Mouse (Mus musculus) liver, embryonic 15.5 days (tissue): ENCODE measurements around the gene Cenpv. TPM values are rescaled to one million over a fixed set of nuclear protein-coding genes. Genes with fewer than 3 reads are reported as not detected.

Source experiments
- ATAC-seq: fragments of 200-750 bp; cut with Nextera tagmentation; 2 replicates; pipeline ENCODE4 v1.8.0; 2017; ENCODE audit warnings: moderate number of reproducible peaks, mild to moderate bottlenecking, moderate library complexity; ENCODE audit not compliant: insufficient read depth
- H3K27ac ChIP-seq: fragments of 300-500 bp; sonication (generic); replicated peaks from 2 replicates; pipeline ENCODE4 v1.5.1; 2015; ENCODE audit warnings: mild to moderate bottlenecking, inconsistent platforms
- H3K27me3 ChIP-seq: fragments of 300-500 bp; sonication (generic); 2 replicates; pipeline ENCODE4 v1.6.1; 2015; ENCODE audit warnings: mild to moderate bottlenecking, inconsistent platforms
- H3K36me3 ChIP-seq: fragments of 300-500 bp; sonication (generic); replicated peaks from 2 replicates; pipeline ENCODE4 v1.6.1; 2015; ENCODE audit warnings: moderate library complexity, mild to moderate bottlenecking, inconsistent platforms
- H3K4me1 ChIP-seq: fragments of 300-500 bp; sonication (generic); replicated peaks from 2 replicates; pipeline ENCODE4 v1.6.1; 2015; ENCODE audit warnings: inconsistent platforms
- H3K4me2 ChIP-seq: fragments of 300-500 bp; sonication (generic); 2 replicates; pipeline ENCODE4 v1.6.1; 2015; ENCODE audit warnings: moderate library complexity, mild to moderate bottlenecking, inconsistent platforms
- H3K4me3 ChIP-seq: fragments of 300-500 bp; sonication (generic); replicated peaks from 2 replicates; pipeline ENCODE4 v1.5.1; 2015; ENCODE audit warnings: mild to moderate bottlenecking, inconsistent platforms
- H3K9ac ChIP-seq: fragments of 300-500 bp; sonication (generic); 2 replicates; pipeline ENCODE4 v1.6.1; 2015; ENCODE audit warnings: moderate library complexity, mild to moderate bottlenecking, inconsistent platforms
- H3K9me3 ChIP-seq: fragments of 300-500 bp; sonication (generic); replicated peaks from 2 replicates; pipeline ENCODE4 v1.6.1; 2016; ENCODE audit warnings: inconsistent platforms
- WGBS: fragments of 180-500 bp; shearing (Covaris S2); methylation state at CpG from one replicate; pipeline ENCODE4 v1.1.7; 2015; ENCODE audit warnings: mixed read lengths; ENCODE audit not compliant: insufficient replicate concordance; 5-methylcytosine and 5-hydroxymethylcytosine counted together
- polyA plus RNA-seq: library from polyadenylated mRNA; unstranded; fragments of >200 nt; fragmentation: Nextera tagmentation; extraction: Ambion mirVana; gene quantifications from 2 replicates; pipeline ENCODE4 v1.2.1, GENCODE M21; 2015

Cenpv gene
- polyA plus RNA-seq, 1 experiment from 2014 or later = 14.4 TPM

DNA sequence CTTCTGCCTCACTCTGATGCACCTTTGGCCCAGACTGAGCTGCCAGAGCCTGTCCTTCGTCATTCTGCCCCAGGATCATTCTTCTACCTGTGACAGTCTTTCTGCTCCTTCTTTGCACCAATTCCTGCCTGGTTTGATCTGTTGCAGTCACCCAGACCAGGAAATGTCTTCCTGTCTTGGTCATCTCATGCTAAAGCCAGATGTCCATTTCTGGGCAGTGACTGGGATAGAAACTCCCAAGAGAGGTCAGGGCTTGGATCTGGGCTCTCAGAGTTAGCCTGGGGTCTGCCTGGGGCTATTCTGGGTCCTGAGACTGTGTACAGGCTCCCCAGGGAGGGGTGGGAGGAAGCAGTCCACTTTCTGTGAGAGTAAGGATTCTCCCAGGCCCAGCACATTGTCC is 27.1 kb upstream of the Cenpv start:
- H3K9me3 ChIP-seq = no peaks in the 10 kb centered on the region
- H3K9ac ChIP-seq = no peak overlapping the region
- WGBS = 41% methylated on average over 1 of the region's 1 CpGs

DNA sequence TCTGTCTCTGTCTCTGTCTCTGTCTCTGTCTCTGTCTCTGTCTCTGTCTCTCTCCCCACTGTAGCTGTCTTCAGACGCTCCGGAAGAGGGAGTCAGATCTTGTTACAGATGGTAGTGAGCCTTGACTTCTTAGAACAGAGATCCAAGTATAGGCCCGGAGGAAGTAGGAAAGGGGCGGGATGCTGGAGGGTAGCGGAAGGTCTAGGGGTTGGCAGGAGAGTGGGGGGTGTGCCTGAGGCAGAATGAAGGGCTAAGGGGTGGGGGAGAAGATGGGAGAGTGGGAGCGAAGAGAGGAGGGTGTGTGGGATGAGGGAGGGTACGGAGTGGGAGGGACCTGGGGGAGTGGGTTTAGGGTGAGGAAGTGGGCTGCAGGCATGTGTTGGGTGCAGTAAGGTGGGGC is 26.7 kb upstream of the Cenpv start:
- peaks cover 3% of the 10 kb centered on the region; the same call in 1 of the 2 replicates for H3K4me1 ChIP-seq
- H3K27ac ChIP-seq = no peak overlapping the region
- no peak overlapping the region for H3K4me2 ChIP-seq
- no peaks in the 10 kb centered on the region for H3K9me3 ChIP-seq
- no peaks in the 10 kb centered on the region for H3K36me3 ChIP-seq
- H3K9ac ChIP-seq = no peak overlapping the region
- no peak for ATAC-seq
- no peak overlapping the region for H3K4me3 ChIP-seq
- WGBS = 61% methylated on average over 7 of the region's 7 CpGs
- no peaks in the 10 kb centered on the region for H3K27me3 ChIP-seq

More for the DNA sequence above, 27.1 kb upstream of the Cenpv start:
- no peak overlapping the region for H3K4me3 ChIP-seq
- no peak for ATAC-seq
- no peak overlapping the region for H3K27ac ChIP-seq
- no peaks in the 10 kb centered on the region for H3K36me3 ChIP-seq
- H3K4me2 ChIP-seq = no peak overlapping the region
- H3K4me1 ChIP-seq = 0 out of 2 replicates have a peak, but pooled peaks cover 3% of the 10 kb centered on the region
- no peaks in the 10 kb centered on the region for H3K27me3 ChIP-seq

DNA sequence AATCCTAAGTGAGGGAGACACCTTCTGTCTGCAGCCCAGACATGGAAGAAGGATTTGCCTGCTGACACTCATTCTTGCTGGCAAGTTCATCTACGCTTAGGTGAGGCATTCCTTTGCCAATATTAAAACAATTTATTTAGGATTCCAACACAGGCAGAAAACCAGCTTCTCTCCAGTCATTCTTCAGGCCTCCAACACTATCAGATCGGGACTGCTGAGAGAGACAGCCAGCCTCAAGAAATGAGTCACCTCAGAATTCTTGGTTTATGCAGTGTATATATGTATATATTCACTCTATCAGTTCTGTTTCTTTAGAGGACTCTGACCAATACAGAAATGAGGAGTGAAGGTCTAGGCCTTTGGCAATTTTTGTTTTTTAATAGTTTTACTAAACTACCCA is 24.5 kb upstream of the Cenpv start:
- no peak overlapping the region for H3K4me3 ChIP-seq
- 66% methylated on average over 2 of the region's 2 CpGs for WGBS
- no peak overlapping the region for H3K4me2 ChIP-seq
- ATAC-seq = no peak
- no peak overlapping the region for H3K9ac ChIP-seq
- no peaks in the 10 kb centered on the region for H3K36me3 ChIP-seq
- peaks cover 16% of the 10 kb centered on the region for H3K4me1 ChIP-seq
- peaks cover 5% of the 10 kb centered on the region; the same call in 1 of the 2 replicates for H3K27me3 ChIP-seq
- no peak overlapping the region for H3K27ac ChIP-seq
- no peaks in the 10 kb centered on the region for H3K9me3 ChIP-seq

DNA sequence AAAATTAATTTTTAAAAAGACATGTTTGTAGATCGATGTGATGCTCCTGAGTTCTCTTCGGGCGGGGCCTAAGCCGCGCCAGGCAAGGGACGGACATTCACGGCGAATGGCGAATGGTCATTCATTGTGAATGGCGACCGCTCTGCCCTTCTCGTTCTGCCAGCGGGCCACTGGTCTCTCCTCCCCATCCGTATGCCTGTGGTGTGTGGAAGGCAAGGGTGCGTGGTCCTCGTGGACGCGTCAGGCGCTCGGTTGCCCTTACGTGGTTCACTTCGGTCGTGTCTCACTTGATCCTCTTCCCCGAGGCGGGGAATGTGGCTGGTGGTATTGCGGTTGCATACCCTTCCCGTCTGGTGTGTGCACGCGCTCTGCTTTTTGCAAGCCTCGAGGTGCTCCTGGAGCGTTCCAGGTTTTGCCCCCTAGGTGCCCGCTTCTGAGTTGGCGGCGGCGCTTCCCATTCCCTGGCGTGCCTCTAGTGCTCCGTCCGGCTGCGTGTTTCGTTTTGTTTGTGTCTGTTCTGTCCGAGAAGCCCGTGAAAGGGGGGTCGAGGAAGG is 21.5 kb upstream of the Cenpv start:
- WGBS = 28% methylated on average over 43 of the region's 43 CpGs
- Histone ChIP-seq H3K4me3 (peak overlapping the region; percentile 50), H3K9me3 (no peaks in the 10 kb centered on the region), H3K27ac (no peak overlapping the region), H3K36me3 (peaks cover 4% of the 10 kb centered on the region), H3K4me1 (peaks cover 20% of the 10 kb centered on the region), H3K9ac (peak overlapping the region; percentile 18; the same call in 1 of the 2 replicates), H3K4me2 (peak overlapping the region; percentile 81), H3K27me3 (peaks cover 5% of the 10 kb centered on the region; the same call in 1 of the 2 replicates)
- no peak for ATAC-seq

DNA sequence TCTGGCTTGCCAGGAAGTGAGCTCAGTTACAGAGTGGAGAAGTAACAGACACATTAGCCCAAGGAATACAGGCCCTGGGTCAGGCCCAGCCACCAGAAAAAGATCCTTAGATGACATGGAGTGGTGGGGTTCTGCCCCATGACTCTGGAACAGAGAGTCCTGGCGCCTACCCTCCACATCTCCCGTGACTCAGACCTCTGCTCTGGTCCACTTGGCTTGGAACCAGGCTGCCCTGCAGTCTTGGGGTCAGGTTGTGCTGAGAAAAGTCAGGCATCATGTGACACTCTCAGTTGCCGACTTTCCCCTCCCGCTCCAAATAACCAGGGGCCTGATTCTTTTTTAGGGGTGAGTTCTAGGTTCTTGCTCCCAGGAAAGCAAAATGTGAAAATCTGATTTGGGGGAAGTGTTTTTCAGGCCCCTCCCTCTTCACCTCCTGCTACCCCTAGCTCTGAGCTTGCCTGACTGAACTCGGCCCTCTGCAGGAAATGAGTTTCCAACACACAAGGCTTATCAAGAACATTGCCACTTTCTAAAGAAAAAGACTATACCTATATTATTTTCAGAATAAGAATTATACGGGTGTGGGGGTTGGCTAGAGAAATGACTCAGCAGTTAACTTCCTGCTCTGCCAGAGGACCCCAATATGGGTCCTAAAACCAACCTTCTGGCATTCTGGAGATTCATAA is 20.0 kb upstream of the Cenpv start:
- H3K27ac ChIP-seq = no peak overlapping the region
- WGBS = 39% methylated on average over 6 of the region's 6 CpGs
- H3K4me3 ChIP-seq = no peak overlapping the region
- H3K4me2 ChIP-seq = no peak overlapping the region
- no peaks in the 10 kb centered on the region for H3K9me3 ChIP-seq
- H3K9ac ChIP-seq = no peak overlapping the region
- H3K36me3 ChIP-seq = peaks cover 18% of the 10 kb centered on the region
- H3K4me1 ChIP-seq = peaks cover 34% of the 10 kb centered on the region
- peaks cover 5% of the 10 kb centered on the region; the same call in 1 of the 2 replicates for H3K27me3 ChIP-seq
- ATAC-seq = no peak

DNA sequence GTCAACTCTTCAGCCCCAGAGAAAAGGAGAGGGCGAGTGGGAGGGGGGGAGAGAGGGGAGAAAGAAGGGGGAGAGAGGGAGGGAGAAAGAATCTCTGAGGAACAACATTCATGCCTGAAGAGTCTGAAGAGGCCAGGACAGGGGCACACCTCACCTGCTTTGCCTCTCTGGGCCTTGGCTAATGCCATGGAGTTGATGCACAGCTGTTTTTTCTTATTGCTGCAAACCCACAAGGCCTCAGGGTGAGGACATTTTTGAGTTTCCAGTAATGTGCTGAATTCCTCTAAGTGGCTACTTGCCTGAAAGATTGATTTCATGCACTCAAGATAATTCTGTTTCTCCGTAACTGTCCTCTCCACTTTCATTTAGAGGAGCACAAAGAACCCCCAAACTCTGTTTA is 19.1 kb upstream of the Cenpv start:
- 61% methylated on average over 2 of the region's 2 CpGs for WGBS
- Histone ChIP-seq H3K36me3 (peaks cover 28% of the 10 kb centered on the region), H3K27me3 (peaks cover 5% of the 10 kb centered on the region; the same call in 1 of the 2 replicates), H3K4me3 (no peak overlapping the region), H3K9ac (no peak overlapping the region), H3K9me3 (no peaks in the 10 kb centered on the region), H3K4me1 (peaks cover 43% of the 10 kb centered on the region), H3K4me2 (no peak overlapping the region), H3K27ac (no peak overlapping the region)
- ATAC-seq = no peak

DNA sequence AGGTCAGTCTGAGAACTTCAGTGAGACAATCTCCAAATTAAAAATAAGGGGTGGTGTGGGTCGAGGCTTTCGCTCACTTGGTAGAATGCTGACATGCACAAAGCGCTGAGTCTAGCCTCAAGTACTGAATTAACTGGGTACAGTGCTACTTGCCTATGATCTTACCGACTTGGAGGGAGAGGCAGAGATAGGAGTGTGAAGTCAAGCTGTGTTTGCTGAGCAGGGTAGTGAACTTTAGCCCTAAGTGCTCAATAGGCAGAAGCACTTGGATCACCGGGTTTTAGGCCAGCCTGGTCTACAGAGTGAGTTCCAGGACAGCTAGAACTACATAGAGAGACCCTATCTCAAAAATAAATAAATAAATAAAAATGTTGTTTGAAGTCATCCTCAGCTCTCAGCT is 18.1 kb upstream of the Cenpv start:
- Histone ChIP-seq H3K4me1 (peaks cover 44% of the 10 kb centered on the region), H3K4me2 (no peak overlapping the region), H3K27ac (0 out of 2 replicates have a peak overlapping the region, but pooled peaks have one; percentile 4), H3K27me3 (peaks cover 5% of the 10 kb centered on the region; the same call in 1 of the 2 replicates), H3K36me3 (peaks cover 30% of the 10 kb centered on the region), H3K9ac (no peak overlapping the region), H3K9me3 (no peaks in the 10 kb centered on the region), H3K4me3 (no peak overlapping the region)
- 68% methylated on average over 5 of the region's 5 CpGs for WGBS
- ATAC-seq = no peak

DNA sequence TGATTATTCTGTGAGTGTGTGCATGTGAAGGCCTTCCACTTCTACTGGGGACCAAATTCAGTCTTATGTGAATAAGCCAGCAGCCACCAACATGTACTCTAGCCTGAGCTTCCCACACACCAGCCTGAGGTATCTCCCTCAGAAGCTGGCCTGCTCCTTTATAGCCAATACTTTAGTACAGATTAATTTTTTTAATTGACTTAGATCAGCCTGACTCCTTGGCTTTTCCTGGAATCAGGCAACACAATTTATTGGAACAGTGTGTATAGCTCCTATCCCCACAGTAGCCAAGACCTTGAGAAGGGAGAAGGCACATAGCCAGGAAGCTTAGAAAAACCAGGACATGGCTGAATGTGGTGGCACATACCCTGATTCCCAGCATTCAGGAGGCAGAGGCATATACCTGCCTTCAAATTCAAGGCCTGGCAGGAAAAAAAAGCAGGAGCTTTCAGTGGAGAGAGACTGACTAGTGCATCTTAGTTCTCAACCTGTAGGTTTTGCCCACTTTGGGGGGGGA is 16.9 kb upstream of the Cenpv start:
- H3K36me3 ChIP-seq = peaks cover 30% of the 10 kb centered on the region
- H3K4me2 ChIP-seq = no peak overlapping the region
- H3K27ac ChIP-seq = 0 out of 2 replicates have a peak overlapping the region, but pooled peaks have one; percentile 45
- H3K4me3 ChIP-seq = 0 out of 2 replicates have a peak overlapping the region, but pooled peaks have one; percentile 59
- H3K4me1 ChIP-seq = peaks cover 44% of the 10 kb centered on the region
- no peaks in the 10 kb centered on the region for H3K9me3 ChIP-seq
- H3K27me3 ChIP-seq = peaks cover 5% of the 10 kb centered on the region; the same call in 1 of the 2 replicates
- no peak overlapping the region for H3K9ac ChIP-seq
- no peak for ATAC-seq

DNA sequence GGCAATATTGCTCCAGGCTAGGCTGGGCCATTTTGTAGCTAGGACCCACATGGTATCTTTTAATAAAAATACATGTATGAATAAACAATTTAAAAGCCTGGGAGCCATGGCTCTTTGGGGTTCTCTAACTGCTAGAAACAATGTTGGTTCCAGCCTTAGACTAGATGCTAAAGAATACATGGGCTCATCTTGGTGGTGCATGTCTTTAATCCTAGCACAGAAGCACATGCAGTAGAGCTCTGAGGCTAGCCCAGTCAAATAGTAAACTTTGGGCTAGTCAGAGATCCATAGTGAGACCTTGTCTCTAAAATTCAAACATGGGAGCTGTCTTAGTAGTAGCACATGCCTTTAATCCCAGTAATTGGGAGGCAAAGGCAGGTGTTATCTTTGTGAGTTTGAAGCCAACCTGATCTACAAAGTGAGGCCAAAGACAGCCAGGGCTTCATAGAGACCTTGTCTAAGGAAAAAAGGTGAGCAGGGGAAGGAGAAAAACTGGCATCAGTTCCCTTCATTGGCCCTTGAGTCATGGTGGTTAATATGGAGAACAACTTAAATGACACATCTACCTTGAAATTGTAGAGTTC is 16.0 kb upstream of the Cenpv start:
- H3K4me2 ChIP-seq = peak overlapping the region; percentile 72
- no peak for ATAC-seq
- H3K9me3 ChIP-seq = no peaks in the 10 kb centered on the region
- peak overlapping the region; percentile 45; the same call in 1 of the 2 replicates for H3K27ac ChIP-seq
- peaks cover 44% of the 10 kb centered on the region for H3K4me1 ChIP-seq
- H3K9ac ChIP-seq = no peak overlapping the region
- H3K36me3 ChIP-seq = peaks cover 30% of the 10 kb centered on the region
- H3K4me3 ChIP-seq = peak overlapping the region; percentile 59
- peaks cover 4% of the 10 kb centered on the region; the same call in 1 of the 2 replicates for H3K27me3 ChIP-seq

DNA sequence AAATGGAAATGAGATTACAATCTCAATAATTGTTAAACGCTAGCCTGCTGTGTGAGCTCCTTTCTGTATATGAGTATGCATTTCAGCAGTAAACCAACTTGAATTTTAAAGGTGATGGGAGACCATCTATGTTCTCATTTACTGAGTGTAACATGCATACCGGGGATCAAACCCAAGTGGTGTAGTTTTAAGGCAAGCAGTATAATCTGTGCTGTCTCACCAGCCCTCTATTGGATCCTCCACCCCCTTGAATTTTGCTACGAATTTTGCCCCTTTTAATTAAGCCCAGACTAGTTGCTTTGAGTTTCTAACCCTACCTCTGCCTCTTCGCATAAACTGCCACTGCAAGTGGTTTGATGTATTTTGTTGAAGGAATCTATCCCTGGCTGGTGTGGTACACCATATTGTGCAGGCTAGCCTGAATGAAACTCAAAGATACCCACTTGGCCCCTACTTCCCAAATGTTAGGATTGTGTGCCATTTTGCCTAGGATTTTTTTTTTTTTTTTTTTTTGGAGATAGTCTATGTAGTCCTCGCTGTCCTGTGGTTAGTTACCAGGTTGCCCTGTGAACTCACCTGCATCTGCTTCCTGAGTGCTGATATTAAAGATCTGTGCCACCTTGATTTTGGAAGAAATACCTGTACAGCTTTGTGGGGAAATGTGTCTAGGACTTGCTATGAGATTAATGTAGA is 15.2 kb upstream of the Cenpv start:
- Histone ChIP-seq H3K9ac (peak overlapping the region; percentile 25; the same call in 1 of the 2 replicates), H3K4me2 (peak overlapping the region; percentile 72), H3K4me3 (peak overlapping the region; percentile 59), H3K9me3 (no peaks in the 10 kb centered on the region), H3K36me3 (peaks cover 30% of the 10 kb centered on the region), H3K4me1 (peaks cover 50% of the 10 kb centered on the region), H3K27ac (peak overlapping the region; percentile 45; the same call in 1 of the 2 replicates), H3K27me3 (no peaks in the 10 kb centered on the region)
- no peak for ATAC-seq
- 63% methylated on average over 5 of the region's 5 CpGs for WGBS

DNA sequence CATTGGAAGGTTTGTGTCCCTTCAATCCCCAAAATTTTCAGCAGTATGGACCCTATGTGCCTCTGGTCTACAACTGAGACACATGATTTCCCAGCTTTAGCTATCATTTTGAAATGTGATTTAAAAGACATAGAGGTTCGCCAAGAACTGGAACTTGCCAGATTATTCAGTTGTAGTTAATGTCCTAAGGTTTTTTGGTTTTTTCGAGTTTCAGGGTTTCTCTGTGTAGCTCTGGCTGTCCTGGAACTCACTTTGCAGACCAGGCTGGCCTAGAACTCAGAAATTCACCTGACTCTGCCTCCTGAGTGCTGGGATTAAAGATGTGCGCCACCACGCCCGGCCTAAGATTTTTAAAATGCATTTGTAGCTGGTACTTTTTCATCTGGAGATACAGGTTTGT is 14.6 kb upstream of the Cenpv start:
- no peak for ATAC-seq
- peak overlapping the region; percentile 25 for H3K9ac ChIP-seq
- peak overlapping the region; percentile 34; the same call in 1 of the 2 replicates for H3K27ac ChIP-seq
- peaks cover 51% of the 10 kb centered on the region for H3K4me1 ChIP-seq
- peak overlapping the region; percentile 72 for H3K4me2 ChIP-seq
- H3K36me3 ChIP-seq = peaks cover 30% of the 10 kb centered on the region
- peak overlapping the region; percentile 59 for H3K4me3 ChIP-seq
- no peaks in the 10 kb centered on the region for H3K27me3 ChIP-seq
- H3K9me3 ChIP-seq = no peaks in the 10 kb centered on the region
- WGBS = 78% methylated on average over 5 of the region's 5 CpGs
